Comparison of ENCODE assay signal across 8 mouse cellular contexts in the genomic region with DNA sequence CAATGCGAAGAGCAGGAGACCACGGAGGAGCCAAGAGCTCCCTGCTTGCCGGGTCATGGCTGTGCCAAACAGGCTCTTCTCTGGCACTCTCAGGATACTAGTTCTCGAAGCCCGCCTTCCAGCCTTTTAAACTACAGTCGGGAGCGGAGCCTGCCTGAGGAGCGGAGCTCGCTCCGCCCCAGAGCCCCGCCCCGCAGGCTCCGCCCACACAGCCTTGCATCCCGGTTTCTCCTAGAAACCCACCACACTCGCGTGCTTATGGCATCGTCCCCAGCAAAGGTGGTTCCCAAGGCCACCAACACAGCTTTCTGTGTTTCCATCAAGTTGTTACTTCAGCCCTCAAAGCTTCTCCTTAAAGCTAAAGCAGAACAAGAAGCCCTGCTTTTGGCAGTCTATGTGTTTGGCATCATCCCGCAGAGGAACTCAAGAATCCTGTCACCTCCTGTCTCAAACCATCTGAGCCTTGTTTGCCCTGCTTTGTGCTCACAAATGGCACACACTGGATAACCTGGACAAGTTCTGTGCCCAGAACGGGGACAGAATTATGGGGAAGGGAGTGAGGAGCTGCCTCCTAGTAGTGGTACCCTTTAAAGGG. TPM values are rescaled to one million over a fixed set of nuclear protein-coding genes. Genes with fewer than 3 reads are reported as not detected.
A peak's percentile ranks its signal among the peaks of the same experiment; 100 is the strongest.
DNase-seq lines count a peak whose midpoint lies in the region; ATAC-seq and TF ChIP-seq lines count a peak whose summit lies in the region.

Nmb (minus strand) TSS at position 156 of the 595 bp plus-strand sequence.

- peaks cover 4% of the 10 kb centered on the region; the same call in 1 of the 2 replicates for H3K4me1 ChIP-seq in embryonic fibroblast, embryonic 13.5 days (ENCODE audit: control insufficient read depth, insufficient read depth, low read length)
- H3K4me1 ChIP-seq in heart, adult 2 months (ENCODE audit: control insufficient read depth, insufficient read depth, low read length) = peaks cover 3% of the 10 kb centered on the region
- H3K4me1 ChIP-seq in liver, adult 2 months (ENCODE audit: control insufficient read depth, insufficient read depth, low read length) = peaks cover 7% of the 10 kb centered on the region; the same call in 1 of the 2 replicates
- H3K4me1 ChIP-seq in midbrain, embryonic 16.5 days (ENCODE audit: control insufficient read depth, insufficient read depth, low read length) = peaks cover 19% of the 10 kb centered on the region
- peaks cover 11% of the 10 kb centered on the region; the same call in 1 of the 2 replicates for H3K4me1 ChIP-seq in stomach, embryonic 14.5 days (ENCODE audit: control insufficient read depth, insufficient read depth, low read length)

- H3K4me3 ChIP-seq in left cerebral cortex, adult 2 months = peak within 1 kb of the TSS; percentile 40
- H3K4me3 ChIP-seq in embryonic fibroblast, embryonic 13.5 days (ENCODE audit: insufficient read depth, low read length) = peak within 1 kb of the TSS; percentile 32
- peak within 1 kb of the TSS; percentile 54 for H3K4me3 ChIP-seq in heart, adult 2 months
- peak within 1 kb of the TSS; percentile 45; the same call in 1 of the 2 replicates for H3K4me3 ChIP-seq in liver, adult 2 months (ENCODE audit: insufficient read depth, low read depth, low read length)
- H3K4me3 ChIP-seq in midbrain, embryonic 16.5 days (ENCODE audit: low read depth, low read length) = peak within 1 kb of the TSS; percentile 34
- H3K4me3 ChIP-seq in stomach, embryonic 14.5 days (ENCODE audit: low read depth, low read length) = peak within 1 kb of the TSS; percentile 39

- no peaks in the 10 kb centered on the region; the same call in 1 of the 2 replicates for H3K36me3 ChIP-seq in heart, adult 2 months (ENCODE audit: control insufficient read depth, insufficient read depth, low read length)
- peaks cover 5% of the 10 kb centered on the region; the same call in 1 of the 2 replicates for H3K36me3 ChIP-seq in liver, adult 2 months (ENCODE audit: control insufficient read depth, insufficient read depth, low read length)
- peaks cover 5% of the 10 kb centered on the region; the same call in 1 of the 2 replicates for H3K36me3 ChIP-seq in midbrain, embryonic 16.5 days (ENCODE audit: control insufficient read depth, insufficient read depth, low read length)
- H3K36me3 ChIP-seq in stomach, embryonic 14.5 days (ENCODE audit: control insufficient read depth, insufficient read depth, low read length) = no peaks in the 10 kb centered on the region

- no peak for TF ChIP-seq EP300 in heart, adult 2 months (IDR thresholded peaks at IDR 0.05; ENCODE audit: insufficient read depth, low read depth, low read length)

- H3K79me2 ChIP-seq in heart, adult 2 months (replicated peaks; ENCODE audit: control insufficient read depth, insufficient read depth, low read length) = no peaks in the 10 kb centered on the region
- H3K79me2 ChIP-seq in liver, adult 2 months (ENCODE audit: control insufficient read depth, insufficient read depth, low read length) = no peaks in the 10 kb centered on the region

- no peaks in the 10 kb centered on the region for H3K9me3 ChIP-seq in midbrain, embryonic 16.5 days (replicated peaks; ENCODE audit: control insufficient read depth, low read length, poor library complexity, severe bottlenecking)
- no peaks in the 10 kb centered on the region for H3K9me3 ChIP-seq in stomach, embryonic 14.5 days (ENCODE audit: control insufficient read depth, low read depth, low read length)

- H3K27me3 ChIP-seq in heart, adult 2 months (ENCODE audit: control insufficient read depth, insufficient read depth, low read length) = no peaks in the 10 kb centered on the region
- no peaks in the 10 kb centered on the region for H3K27me3 ChIP-seq in liver, adult 2 months (ENCODE audit: control insufficient read depth, insufficient read depth, low read length)
- H3K27me3 ChIP-seq in midbrain, embryonic 16.5 days (ENCODE audit: control insufficient read depth, insufficient read depth, low read depth, low read length) = no peaks in the 10 kb centered on the region
- no peaks in the 10 kb centered on the region for H3K27me3 ChIP-seq in stomach, embryonic 14.5 days (ENCODE audit: control insufficient read depth, insufficient read depth, low read length)

- peak within 1 kb of the TSS; percentile 75 for H3K4me2 ChIP-seq in midbrain, embryonic 16.5 days (ENCODE audit: low read length)
- H3K4me2 ChIP-seq in stomach, embryonic 14.5 days (replicated peaks; ENCODE audit: low read depth, low read length) = peak within 1 kb of the TSS; percentile 78

- peak within 1 kb of the TSS; percentile 66 for H3K9ac ChIP-seq in heart, adult 2 months (ENCODE audit: low read depth, low read length)
- peak within 1 kb of the TSS; percentile 56; the same call in 1 of the 2 replicates for H3K9ac ChIP-seq in liver, adult 2 months (ENCODE audit: low read depth, low read length)
- H3K9ac ChIP-seq in midbrain, embryonic 16.5 days (ENCODE audit: low read depth, low read length) = peak within 1 kb of the TSS; percentile 57
- peak within 1 kb of the TSS; percentile 50 for H3K9ac ChIP-seq in stomach, embryonic 14.5 days (replicated peaks; ENCODE audit: low read depth, low read length)

- ATAC-seq in midbrain, embryonic 16.5 days = no peak
- peak; percentile 68; the same call in 1 of the 2 replicates for ATAC-seq in stomach, embryonic 14.5 days (ENCODE audit: insufficient number of reproducible peaks, insufficient read depth, low FRiP score, low read depth)

- no peak for TF ChIP-seq CTCF in left cerebral cortex, adult 2 months (IDR thresholded peaks at IDR 0.05)
- TF ChIP-seq CTCF in embryonic fibroblast, embryonic 13.5 days (IDR thresholded peaks at IDR 0.05; ENCODE audit: borderline replicate concordance, insufficient read depth, low read length) = no peak
- TF ChIP-seq CTCF in heart, adult 2 months (IDR thresholded peaks at IDR 0.05) = no peak
- TF ChIP-seq CTCF in liver, adult 2 months (IDR thresholded peaks at IDR 0.05; ENCODE audit: low read depth, low read length) = no peak

- intact Hi-C loops in left cerebral cortex, adult 2 months (cut with DNase I) = loop anchor here (5.0 kb wide), 1 partner anchor 117 kb away; no protein-coding TSS in a partner anchor
- intact Hi-C loops in heart, adult 2 months (cut with DNase I) = loop anchor here (5.0 kb wide), 1 partner anchor 87 kb away; the partner anchor contains the start of gene Zfp592

- peak; percentile 37; the same call in 1 of the 2 replicates for TF ChIP-seq POLR2A in embryonic fibroblast, embryonic 13.5 days (IDR thresholded peaks at IDR 0.05; ENCODE audit: low read depth, low read length)
- TF ChIP-seq POLR2A in heart, adult 2 months (IDR thresholded peaks at IDR 0.05; ENCODE audit: insufficient read depth, low read depth, low read length) = 0 out of 2 replicates have a peak, but pooled peaks have one; percentile 40
- TF ChIP-seq POLR2A in liver, adult 2 months (IDR thresholded peaks at IDR 0.05; ENCODE audit: extremely low read depth, insufficient read depth, low read length) = no peak

- WGBS in heart, adult 2 months = 3% methylated on average over 19 of the region's 19 CpGs
- WGBS in liver, adult 2 months = 4% methylated on average over 19 of the region's 19 CpGs
- WGBS in midbrain, embryonic 16.5 days = 3% methylated on average over 19 of the region's 19 CpGs
- 4% methylated on average over 19 of the region's 19 CpGs for WGBS in stomach, embryonic 14.5 days

- H3K27ac ChIP-seq in left cerebral cortex, adult 2 months = peak within 1 kb of the TSS; percentile 0; the same call in 1 of the 2 replicates
- H3K27ac ChIP-seq in embryonic fibroblast, embryonic 13.5 days (ENCODE audit: insufficient read depth, low read length) = no peak within 1 kb of the TSS
- H3K27ac ChIP-seq in heart, adult 2 months = peak within 1 kb of the TSS; percentile 41; the same call in 1 of the 2 replicates
- H3K27ac ChIP-seq in liver, adult 2 months (replicated peaks; ENCODE audit: insufficient read depth, low read depth, low read length) = no peak within 1 kb of the TSS
- no peak within 1 kb of the TSS for H3K27ac ChIP-seq in midbrain, embryonic 16.5 days (ENCODE audit: low read length)
- no peak within 1 kb of the TSS for H3K27ac ChIP-seq in stomach, embryonic 14.5 days (ENCODE audit: low read length)

- DNase-seq in left cerebral cortex, adult 2 months (ENCODE audit: extremely low spot score in 1 of 2, low spot score in 2 of 2) = peak; percentile 54 to 65
- DNase-seq in left cerebral cortex, adult 8-10 months (ENCODE audit: low spot score in 2 of 2) = no peak
- DNase-seq in heart, adult 2 months = peak; percentile 78 to 85
- peak; percentile 48 for DNase-seq in kidney, adult 11 months
- DNase-seq in liver, adult 2 months (ENCODE audit: extremely low read depth, low read depth, low spot score) = peak; percentile 32

RNA-seq across cellular contexts. Expression of gene Nmb, which starts in this region (rescaled TPM):
- total RNA-seq in left cerebral cortex, adult 2 months (2021) = 1 to 10 TPM; 4.5 to 6.7 TPM
- 1 to 10 TPM; 3.4 to 7.1 (median 4.7) TPM for total RNA-seq in left cerebral cortex, adult 8-10 months (2022)
- 1.1 and 3.2 TPM in 2 replicates for polyA plus RNA-seq in embryonic fibroblast, embryonic 13.5 days (2011; ENCODE audit: insufficient read length, low read depth, missing spikeins)
- 1 to 10 TPM; 7.5 to 9.8 TPM for total RNA-seq in heart, adult 2 months (2021)
- 4.2 and 4.9 TPM in 2 replicates for polyA plus RNA-seq in heart, adult 2 months (2012; rRNA removed)
- 0.65 and 0.67 TPM in 2 replicates for total RNA-seq in liver, adult 2 months (2014; rRNA removed)
- polyA plus RNA-seq in liver, adult 2 months (2012; rRNA removed) = 1.7 TPM in 1 of 2 replicates, not detected in the other
- polyA plus RNA-seq in midbrain, embryonic 16.5 days (2015; fragmentation: Nextera tagmentation; extraction: Ambion mirVana) = 4.6 and 5.9 TPM in 2 replicates
- polyA plus RNA-seq in stomach, embryonic 14.5 days (2014; fragmentation: Nextera tagmentation; extraction: Ambion mirVana) = 4.9 and 5.4 TPM in 2 replicates

Comparison
In these comparisons a context has a peak if more than half of its experiments do, and no peak if none do; other contexts are left out.
1. DNase-seq: peak in left cerebral cortex, adult 2 months (2 of 2), heart, adult 2 months (2 of 2), kidney, adult 11 months (single experiment) and liver, adult 2 months (single experiment); none in left cerebral cortex, adult 8-10 months (0 of 2).
2. H3K27ac ChIP-seq: peak in left cerebral cortex, adult 2 months (single experiment) and heart, adult 2 months (single experiment); none in embryonic fibroblast, embryonic 13.5 days (single experiment), liver, adult 2 months (single experiment), midbrain, embryonic 16.5 days (single experiment) and stomach, embryonic 14.5 days (single experiment).
3. Peak in every context shown above with its lines, with median percentiles within 50 percentile points of each other: H3K4me3 ChIP-seq and H3K9ac ChIP-seq.